Mouse (Mus musculus) lung, postnatal 0 days (tissue): ENCODE data around the gene Baz2b.

ENCODE experiments used
- CTCF ChIP-seq: IDR thresholded peaks from 2 replicates; pipeline ENCODE4 v1.5.1; 2016; ENCODE audit warnings: antibody characterized with exemption, mild to moderate bottlenecking
- EP300 ChIP-seq: IDR thresholded peaks from 2 replicates; pipeline ENCODE4 v1.6.1; 2016; ENCODE audit warnings: antibody characterized with exemption, mild to moderate bottlenecking, control low read depth

DNA sequence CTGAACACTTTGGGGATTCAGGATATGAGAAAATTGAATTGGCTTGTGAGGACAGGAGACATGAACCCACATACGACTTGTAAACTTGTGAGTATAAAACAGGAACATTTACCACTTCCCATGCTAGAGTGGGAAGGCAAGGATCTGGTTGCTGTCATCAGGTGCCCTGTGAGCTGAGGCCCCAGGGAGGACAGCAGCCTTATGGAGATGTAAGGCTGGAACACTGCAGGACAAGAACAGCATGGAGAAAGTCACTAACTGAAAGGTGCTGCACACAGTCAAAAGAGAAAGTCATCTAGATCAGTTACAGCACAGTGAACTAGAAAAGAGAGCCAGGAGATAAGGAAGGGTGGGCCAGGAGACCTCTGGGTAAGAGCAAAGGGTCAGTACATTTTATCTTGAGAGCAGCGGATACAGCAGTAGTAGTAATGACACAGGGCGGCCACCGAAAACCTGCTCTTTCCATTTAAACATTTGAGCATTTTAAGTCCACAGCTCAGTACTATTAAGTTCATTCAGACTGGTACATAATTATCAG lies 236.5 kb downstream of the Baz2b start:
- TF ChIP-seq EP300 (no peak), CTCF (no peak)
